Mouse (Mus musculus) intestine, postnatal 0 days (tissue): ENCODE measurements around the gene Gm40193. TPM values are rescaled to one million over a fixed set of nuclear protein-coding genes. Genes with fewer than 3 reads are reported as not detected.
A peak's percentile ranks its signal among the peaks of the same experiment; 100 is the strongest.

ENCODE experiments used
- ATAC-seq: fragments of 200-750 bp; cut with Nextera tagmentation; 2 replicates; pipeline ENCODE4 v1.8.0; 2017; ENCODE audit warnings: mild to moderate bottlenecking, moderate TSS enrichment, moderate library complexity
- H3K27ac ChIP-seq: fragments of 300-500 bp; sonication (generic); 2 replicates; pipeline ENCODE4 v1.5.1; 2014; ENCODE audit warnings: mild to moderate bottlenecking, low read depth, low read length, moderate library complexity
- H3K27me3 ChIP-seq: fragments of 300-500 bp; sonication (generic); replicated peaks from 2 replicates; pipeline ENCODE4 v1.6.1; 2014; ENCODE audit warnings: low read length, mixed read lengths; ENCODE audit not compliant: control insufficient read depth, insufficient read depth
- H3K36me3 ChIP-seq: fragments of 300-500 bp; sonication (generic); 2 replicates; pipeline ENCODE4 v1.6.1; 2014; ENCODE audit warnings: mild to moderate bottlenecking, moderate library complexity; ENCODE audit not compliant: control insufficient read depth, insufficient read depth
- H3K4me1 ChIP-seq: fragments of 300-500 bp; sonication (generic); replicated peaks from 2 replicates; pipeline ENCODE4 v1.6.1; 2014; ENCODE audit warnings: antibody characterized with exemption, low read length, mixed read lengths; ENCODE audit not compliant: control insufficient read depth, insufficient read depth
- H3K4me2 ChIP-seq: fragments of 300-500 bp; sonication (generic); replicated peaks from 2 replicates; pipeline ENCODE4 v1.6.1; 2014; ENCODE audit warnings: low read depth, mild to moderate bottlenecking, moderate library complexity
- H3K4me3 ChIP-seq: fragments of 300-500 bp; sonication (generic); 2 replicates; pipeline ENCODE4 v1.5.1; 2014; ENCODE audit warnings: low read depth, low read length
- H3K9ac ChIP-seq: fragments of 300-500 bp; sonication (generic); 2 replicates; pipeline ENCODE4 v1.6.1; 2014; ENCODE audit warnings: mild to moderate bottlenecking, low read depth, low read length
- H3K9me3 ChIP-seq: fragments of 300-500 bp; sonication (generic); 2 replicates; pipeline ENCODE4 v1.6.1; 2016; ENCODE audit warnings: mixed run types; ENCODE audit not compliant: control insufficient read depth
- CTCF ChIP-seq: sonication (generic); IDR thresholded peaks from 2 replicates; pipeline ENCODE4 v1.5.1; 2016; ENCODE audit warnings: low read depth, mild to moderate bottlenecking, control low read depth, antibody characterized with exemption, moderate library complexity
- WGBS: fragments of 180-500 bp; shearing (Covaris S2); extraction: QIAGEN DNeasy Blood & Tissue Kit; methylation state at CpG from one replicate; pipeline ENCODE4 v1.1.7; 2014; 5-methylcytosine and 5-hydroxymethylcytosine counted together
- polyA plus RNA-seq: library from polyadenylated mRNA; unstranded; fragments of >200 nt; fragmentation: Nextera tagmentation; extraction: Ambion mirVana; gene quantifications from 2 replicates; pipeline ENCODE4 v1.2.1, GENCODE M21; 2015

Gene Gm40193
- polyA plus RNA-seq, 1 experiment from 2014 or later = not detected

DNA sequence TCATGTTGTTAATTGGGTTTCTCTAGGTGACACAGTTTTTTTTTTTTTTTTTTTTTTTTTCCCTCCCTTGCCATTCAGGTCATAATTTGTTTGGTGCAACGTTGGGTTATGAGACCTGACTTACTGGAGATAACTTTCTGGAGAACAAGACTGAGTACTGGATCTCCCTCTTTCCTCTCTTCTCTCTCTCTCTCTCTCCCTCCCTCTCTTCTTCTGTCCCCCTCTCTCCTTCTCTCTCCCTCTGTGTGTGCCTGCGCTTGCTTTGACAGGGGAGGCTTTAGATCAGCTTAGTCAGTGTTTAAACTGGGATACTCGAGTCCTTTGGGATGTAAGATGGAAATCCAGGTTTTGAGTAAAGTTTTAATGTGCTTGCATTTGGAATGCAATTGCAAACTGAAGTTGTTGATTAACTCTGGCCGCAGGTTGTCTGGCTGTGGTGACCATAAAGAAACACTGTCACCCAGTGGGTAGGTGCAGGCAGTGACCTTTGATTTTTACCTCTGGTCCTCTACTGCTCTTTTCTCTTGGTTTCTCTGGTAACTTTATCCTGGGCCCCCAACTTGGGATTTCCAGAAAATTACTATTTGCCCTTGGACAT, 31.6 kb upstream of the Gm40193 start:
- H3K27me3 ChIP-seq = no peaks in the 10 kb centered on the region
- peak overlapping the region; percentile 98 for H3K4me2 ChIP-seq
- peaks cover 13% of the 10 kb centered on the region; the same call in 1 of the 2 replicates for H3K36me3 ChIP-seq
- no peak for ATAC-seq
- H3K4me3 ChIP-seq = peak overlapping the region; percentile 91
- H3K4me1 ChIP-seq = no peaks in the 10 kb centered on the region
- WGBS = 9% methylated on average over 4 of the region's 4 CpGs
- peak overlapping the region; percentile 80; the same call in 1 of the 2 replicates for H3K27ac ChIP-seq
- no peaks in the 10 kb centered on the region for H3K9me3 ChIP-seq
- no peak overlapping the region for H3K9ac ChIP-seq
- TF ChIP-seq CTCF = peak; percentile 51

DNA sequence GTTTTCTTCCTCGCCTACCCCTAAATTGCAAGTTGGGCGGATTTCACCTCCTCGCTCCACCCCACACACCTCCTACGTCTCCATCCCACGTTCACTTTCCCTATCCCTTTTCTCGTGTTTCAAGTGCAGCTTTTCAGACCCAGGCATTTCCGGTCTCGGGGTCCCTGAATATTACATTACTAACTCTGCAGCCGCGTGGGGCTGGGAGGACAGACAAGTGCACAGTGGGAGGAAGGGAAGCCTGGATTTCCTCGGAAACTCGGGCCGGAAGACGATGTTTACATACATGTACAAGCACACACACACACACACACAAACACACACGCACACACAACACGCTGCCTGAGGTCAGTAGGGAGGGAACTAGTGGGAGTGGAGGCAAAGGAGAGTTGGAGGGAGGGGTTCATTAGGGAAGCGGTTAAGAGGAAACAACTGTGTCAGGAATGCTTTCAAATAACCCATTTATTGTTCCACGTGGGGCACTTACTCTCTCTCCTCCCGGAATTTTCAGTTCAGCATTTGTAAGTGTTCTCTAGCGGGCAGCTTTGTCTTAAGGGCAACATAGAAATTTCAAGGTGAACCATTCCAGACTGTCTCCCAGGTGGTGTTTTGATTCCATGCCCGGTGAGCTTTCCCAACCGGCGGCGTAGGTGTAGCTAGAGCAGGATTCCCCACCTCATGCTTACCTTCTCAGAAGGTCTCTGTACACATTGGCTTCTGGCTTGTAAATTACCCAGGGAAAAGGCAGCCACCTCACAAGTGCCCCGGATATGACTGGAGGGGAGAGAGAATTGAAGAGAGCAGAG, 30.9 kb upstream of the Gm40193 start:
- Histone ChIP-seq H3K4me2 (peak overlapping the region; percentile 98), H3K27ac (peak overlapping the region; percentile 80), H3K9me3 (no peaks in the 10 kb centered on the region), H3K4me3 (peak overlapping the region; percentile 91), H3K27me3 (no peaks in the 10 kb centered on the region), H3K4me1 (no peaks in the 10 kb centered on the region), H3K9ac (peak overlapping the region; percentile 78; the same call in 1 of the 2 replicates), H3K36me3 (peaks cover 13% of the 10 kb centered on the region; the same call in 1 of the 2 replicates)
- no peak for ATAC-seq
- TF ChIP-seq CTCF = no peak
- WGBS = 2% methylated on average over 25 of the region's 25 CpGs

- no peaks in the 10 kb centered on the region for H3K4me1 ChIP-seq
- peak overlapping the region; percentile 98 for H3K4me2 ChIP-seq
- peak overlapping the region; percentile 80 for H3K27ac ChIP-seq
- ATAC-seq = no peak; the same call in 1 of the 2 replicates
- 0% methylated on average over 24 of the region's 31 CpGs for WGBS
- no peaks in the 10 kb centered on the region for H3K9me3 ChIP-seq
- no peaks in the 10 kb centered on the region for H3K27me3 ChIP-seq
- H3K36me3 ChIP-seq = peaks cover 9% of the 10 kb centered on the region; the same call in 1 of the 2 replicates
- no peak for TF ChIP-seq CTCF
- peak overlapping the region; percentile 91 for H3K4me3 ChIP-seq
- H3K9ac ChIP-seq = peak overlapping the region; percentile 78
Measured at GRCm38 (mm10) chr11:70562995-70563469, 30.3 kb upstream of the Gm40193 start.

DNA sequence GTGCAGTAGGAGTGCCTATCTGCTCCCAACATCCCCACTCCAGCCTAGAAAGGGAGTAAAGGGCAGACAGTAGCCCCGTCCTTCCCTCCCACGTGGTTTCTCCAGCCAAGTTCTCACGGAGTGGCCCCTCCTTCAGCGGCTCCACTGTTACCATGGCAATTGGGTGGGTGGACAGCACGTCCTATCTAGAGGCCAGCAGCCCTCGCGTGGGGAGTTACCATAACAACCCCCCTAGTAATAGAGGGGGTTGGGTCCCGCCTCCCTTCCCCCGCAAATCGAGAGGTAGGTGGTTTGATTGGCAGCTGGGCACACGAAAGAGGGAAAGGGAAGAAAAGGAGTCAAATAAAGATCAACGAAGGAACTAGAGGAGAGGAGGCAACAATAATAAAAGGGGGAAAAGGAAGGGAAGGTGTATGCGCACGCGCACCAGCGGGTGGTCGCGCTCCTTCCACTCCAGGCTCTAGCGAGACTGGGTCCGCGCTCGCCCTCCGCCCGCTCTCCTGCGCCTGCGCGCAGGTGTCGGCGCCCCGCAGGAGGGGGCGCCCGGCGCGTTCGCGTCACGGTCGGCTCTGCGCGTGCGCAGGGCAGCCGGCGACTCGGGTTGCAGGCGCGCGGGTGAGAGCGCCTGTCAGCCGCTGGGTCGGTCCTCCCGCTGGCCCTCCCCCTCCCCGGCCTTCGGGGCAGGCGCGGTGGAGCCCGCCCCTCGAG, 29.7 kb upstream of the Gm40193 start, which contains the start of gene Mink1:
TSS of gene Mink1 (plus strand) at position 595 of the 708 bp plus-strand sequence.
- WGBS = under 1% methylated on average over 56 of the region's 57 CpGs
- peak within 1 kb of the TSS; percentile 91 for H3K4me3 ChIP-seq
- peak within 1 kb of the TSS; percentile 80 for H3K27ac ChIP-seq
- peaks cover 9% of the 10 kb centered on the region; the same call in 1 of the 2 replicates for H3K36me3 ChIP-seq
- no peaks in the 10 kb centered on the region for H3K27me3 ChIP-seq
- no peak; the same call in 1 of the 2 replicates for TF ChIP-seq CTCF
- H3K4me1 ChIP-seq = no peaks in the 10 kb centered on the region
- peak within 1 kb of the TSS; percentile 98 for H3K4me2 ChIP-seq
- peak; percentile 84 for ATAC-seq
- H3K9ac ChIP-seq = peak within 1 kb of the TSS; percentile 78
- no peaks in the 10 kb centered on the region for H3K9me3 ChIP-seq

DNA sequence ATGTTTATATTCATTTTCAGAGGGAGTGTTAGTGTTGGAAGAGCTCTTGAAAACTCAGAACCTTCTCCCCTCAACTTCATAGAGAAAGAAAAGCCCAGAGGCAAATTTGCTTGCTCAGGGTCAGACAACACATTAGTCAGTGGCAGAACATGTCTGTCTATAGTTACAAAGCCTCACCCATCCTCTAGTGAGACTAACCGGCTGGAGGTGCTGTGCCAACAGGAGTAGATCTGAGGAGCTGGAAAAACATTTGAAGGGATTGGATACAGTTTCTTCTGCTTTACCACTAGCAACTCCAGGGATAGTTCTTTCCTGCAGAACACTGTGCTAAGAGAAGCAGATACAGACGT, 29.2 kb upstream of the Gm40193 start:
- Histone ChIP-seq H3K4me3 (peak overlapping the region; percentile 91), H3K9me3 (no peaks in the 10 kb centered on the region), H3K4me1 (no peaks in the 10 kb centered on the region), H3K4me2 (peak overlapping the region; percentile 98), H3K27me3 (no peaks in the 10 kb centered on the region), H3K36me3 (peaks cover 9% of the 10 kb centered on the region; the same call in 1 of the 2 replicates), H3K9ac (no peak overlapping the region; the same call in 1 of the 2 replicates), H3K27ac (no peak overlapping the region)
- WGBS = 0% methylated on average over 2 of the region's 2 CpGs
- ATAC-seq = peak; percentile 11
- TF ChIP-seq CTCF = peak; percentile 49

DNA sequence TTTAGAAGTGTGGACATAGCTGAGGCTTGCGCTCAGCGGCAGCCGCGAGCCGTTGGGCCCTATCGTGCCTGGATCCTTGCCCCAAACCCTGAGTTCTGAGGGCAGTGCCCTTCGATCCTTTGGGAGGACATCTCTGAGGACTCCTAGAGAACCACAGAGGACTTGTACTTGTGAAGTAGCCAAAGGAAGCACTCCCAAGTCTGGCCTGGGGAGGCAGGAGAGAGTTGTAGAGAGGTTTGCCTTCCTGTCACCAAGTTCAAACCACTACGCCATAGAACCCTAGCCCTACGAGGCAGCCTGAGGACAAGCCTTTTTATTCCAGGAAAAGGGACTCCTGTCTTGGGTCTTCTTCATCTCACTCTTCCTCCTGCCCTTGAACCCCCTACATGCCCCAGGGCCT, 24.8 kb upstream of the Gm40193 start:
- no peaks in the 10 kb centered on the region for H3K4me1 ChIP-seq
- TF ChIP-seq CTCF = peak; percentile 40
- no peaks in the 10 kb centered on the region for H3K27me3 ChIP-seq
- no peak overlapping the region for H3K27ac ChIP-seq
- H3K9me3 ChIP-seq = no peaks in the 10 kb centered on the region
- H3K4me2 ChIP-seq = no peak overlapping the region
- H3K4me3 ChIP-seq = no peak overlapping the region
- WGBS = 91% methylated on average over 9 of the region's 9 CpGs
- no peak overlapping the region for H3K9ac ChIP-seq
- no peak for ATAC-seq
- H3K36me3 ChIP-seq = peaks cover 41% of the 10 kb centered on the region
